Mouse (Mus musculus) kidney, adult 2 months (tissue): ENCODE data around the gene Plcl1.

ENCODE experiments used
- CTCF ChIP-seq: fragments of 200-500 bp; conservative IDR thresholded peaks from 2 replicates; pipeline ENCODE4 v1.5.1; 2011; ENCODE audit warnings: low read depth, mild to moderate bottlenecking, control low read depth, low read length, moderate library complexity, mixed read lengths; ENCODE audit not compliant: insufficient read depth, insufficient read length
- POLR2A ChIP-seq: fragments of 200-500 bp; IDR thresholded peaks from one replicate; pipeline ENCODE4 v1.6.1; 2011; ENCODE audit warnings: low read depth, low read length, control low read depth

GRCm38 (mm10) chr1:55570225-55570624 lies 164.5 kb downstream of the Plcl1 start:
- TF ChIP-seq CTCF (no peak), POLR2A (no peak)
